Mouse (Mus musculus): Measurements from ENCODE around the gene Upp2.

The Upp2 gene

DNA sequence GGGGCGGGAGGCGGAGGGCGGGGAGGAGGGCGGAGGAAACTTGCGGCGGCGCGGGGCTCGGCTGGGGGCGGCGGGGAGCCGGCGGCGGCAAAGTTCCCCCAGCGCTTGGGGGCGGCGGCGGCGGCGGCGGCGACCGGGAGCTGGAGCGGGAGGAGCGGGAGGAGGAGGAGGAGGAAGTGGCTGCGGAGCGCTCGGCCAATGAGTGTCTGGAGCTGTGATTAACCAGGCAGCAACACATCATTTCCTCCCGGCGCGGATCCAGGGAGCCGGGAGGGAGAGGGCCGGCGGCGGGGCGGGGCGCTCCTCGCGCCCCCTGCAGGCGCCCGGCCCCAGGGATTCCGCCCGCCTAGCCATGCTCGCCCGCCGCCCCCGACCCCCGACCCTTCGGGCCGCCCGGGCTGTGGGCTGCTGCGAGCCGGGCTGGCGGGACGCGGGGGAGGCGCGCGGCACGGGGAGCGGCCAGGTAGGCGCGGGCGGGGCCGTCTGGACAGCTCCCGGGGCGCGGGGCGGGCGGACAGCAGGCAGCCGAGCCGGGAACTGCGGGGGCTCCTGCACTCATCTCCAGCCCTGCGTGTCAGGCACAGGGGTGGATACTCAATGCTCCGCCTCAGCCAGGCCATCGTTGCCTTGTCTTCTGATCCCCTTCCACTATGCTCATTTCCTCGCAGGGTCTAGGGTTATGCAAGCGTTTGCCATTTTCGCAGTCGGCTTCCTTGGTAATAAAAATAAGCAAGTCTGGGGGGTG, at the start of gene Upp2, which contains the start of gene Acvr1:
Gene Upp2, plus strand, starts transcription at position 233 of the 745 bp plus-strand sequence.
Gene Acvr1, minus strand, starts transcription at position 92 of the 745 bp plus-strand sequence.
- peak; percentile 93 for DNase-seq

DNA sequence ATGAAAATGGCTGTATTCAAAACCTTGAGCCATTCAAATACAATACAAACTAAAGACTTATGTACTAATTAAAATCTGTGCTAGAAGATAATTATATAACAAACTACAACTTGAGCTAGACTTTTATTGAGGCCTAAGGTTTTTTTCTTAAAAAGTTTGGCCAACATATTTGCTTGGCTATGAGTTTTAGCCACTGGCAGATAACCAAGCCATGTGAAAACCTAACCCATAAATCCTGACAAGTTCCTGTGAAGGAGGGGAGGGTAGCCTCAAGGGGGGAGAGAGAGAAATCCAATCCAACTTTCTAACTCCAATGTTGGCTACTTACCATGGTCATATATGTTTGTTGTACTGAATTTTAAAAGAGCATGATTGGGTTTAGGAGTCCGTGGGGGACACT, 48.6 kb upstream of the Upp2 start:
- no peak for DNase-seq

DNA sequence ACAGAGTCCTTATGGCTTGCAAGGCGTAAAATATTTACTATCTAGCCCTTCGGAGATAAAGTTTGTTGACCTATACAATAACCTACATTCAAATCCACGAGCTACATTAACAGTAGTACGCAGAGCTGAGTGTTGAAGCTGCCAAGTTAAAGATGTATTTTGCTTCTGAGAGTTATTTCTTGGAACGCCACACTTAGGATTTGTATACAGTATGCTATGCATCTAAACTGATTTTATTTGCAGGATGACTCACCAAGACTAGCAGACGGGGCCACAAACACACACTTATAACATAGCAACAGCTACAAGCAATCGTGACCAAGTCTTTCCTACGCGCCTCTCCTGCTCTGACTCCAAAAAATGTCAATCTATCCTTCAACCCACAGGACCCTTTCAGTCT, 46.4 kb upstream of the Upp2 start:
- DNase-seq: no peak

- peak; percentile 26 to 58 for DNase-seq
Measured at GRCm38 (mm10) chr2:58521621-58522020, 45.5 kb upstream of the Upp2 start.

GRCm38 (mm10) chr2:58523097-58523496, 44.0 kb upstream of the Upp2 start:
- DNase-seq: no peak

DNA sequence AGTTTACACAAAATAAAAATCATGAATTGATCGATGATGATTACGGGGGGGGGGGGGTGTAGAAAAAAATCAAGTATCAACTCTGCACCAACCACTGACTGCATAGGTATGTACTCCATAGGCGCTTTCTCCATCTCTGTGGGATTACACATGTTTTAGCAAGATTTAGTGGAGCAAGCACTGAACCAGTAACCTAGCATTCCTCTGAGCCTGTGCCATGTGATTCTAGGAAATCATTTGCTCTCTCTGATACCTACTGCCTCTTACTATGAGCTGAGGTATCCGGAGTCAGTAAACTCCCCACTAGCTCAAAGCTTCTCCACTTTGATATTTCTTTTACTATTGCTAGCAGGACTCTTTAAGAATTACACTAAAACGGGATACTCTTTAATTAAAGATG, 43.2 kb upstream of the Upp2 start:
- DNase-seq: no peak

DNA sequence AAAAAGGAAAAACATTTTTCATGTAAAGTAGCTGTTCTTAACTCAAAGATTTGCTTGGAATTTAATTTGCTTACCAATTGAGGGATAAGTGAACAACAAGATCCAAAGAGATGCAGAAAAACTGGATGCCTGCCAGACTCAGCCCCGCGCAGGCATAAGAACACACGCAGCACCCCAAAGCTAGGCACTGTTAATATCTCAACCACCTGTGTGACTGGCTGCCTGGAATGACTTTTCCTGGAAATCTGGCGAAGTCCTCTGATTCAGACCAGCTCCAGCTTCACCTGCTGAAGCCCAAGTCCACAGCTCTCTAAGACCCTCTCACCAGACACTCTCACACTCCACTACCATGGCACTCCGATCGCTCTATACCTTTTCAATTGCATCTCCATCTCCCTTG, 42.7 kb upstream of the Upp2 start:
- peak in 1 of 2 experiments; percentile 34 for DNase-seq

- peak; percentile 44 to 51 for DNase-seq
Measured at GRCm38 (mm10) chr2:58527786-58528185, 39.3 kb upstream of the Upp2 start.

DNA sequence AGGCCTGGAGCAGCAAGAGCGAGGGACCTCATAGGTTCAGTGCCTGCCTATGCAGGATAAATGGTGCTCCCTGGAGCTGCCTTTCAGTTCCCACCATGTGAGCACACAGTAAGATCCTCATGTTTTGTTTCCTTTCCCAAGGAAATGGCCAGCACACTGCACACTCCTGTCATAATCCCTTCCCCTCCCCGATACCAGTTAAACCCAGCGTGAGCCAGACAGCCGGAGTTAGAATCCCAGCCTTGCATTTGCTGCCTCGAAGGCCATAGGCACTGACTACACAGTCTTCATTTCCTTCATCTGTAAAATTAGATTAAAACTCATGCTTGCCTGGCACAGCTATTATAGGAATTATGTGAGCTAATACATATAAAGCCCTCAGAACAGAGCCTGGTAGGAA, 37.7 kb upstream of the Upp2 start:
- DNase-seq: no peak

DNA sequence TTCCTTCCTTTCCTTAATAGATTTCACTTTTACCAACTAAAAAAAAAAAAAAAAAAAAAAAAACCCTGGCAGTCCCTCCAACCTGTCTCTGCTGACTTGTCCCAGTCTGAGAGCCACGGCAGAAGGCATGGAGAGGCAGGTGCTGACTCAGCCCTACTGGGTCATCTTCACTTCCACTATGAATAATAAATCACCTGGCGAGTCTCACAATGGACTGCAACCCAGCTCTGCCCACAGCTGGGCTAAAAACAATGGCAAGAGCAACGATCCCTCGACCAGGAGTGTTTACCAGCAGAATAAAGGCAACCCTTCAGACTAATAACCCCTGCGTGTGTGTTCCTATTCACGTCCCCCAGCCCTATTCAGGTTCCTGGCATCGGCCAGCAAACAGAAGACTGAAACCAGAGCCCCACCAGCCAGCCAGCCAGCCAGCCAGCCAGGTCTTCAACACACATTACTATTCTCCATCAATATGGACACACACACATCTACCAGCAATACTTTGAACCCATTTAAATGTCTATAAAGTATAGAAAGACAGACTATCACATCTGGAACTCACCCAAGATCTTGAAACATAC, 37.1 kb upstream of the Upp2 start:
- DNase-seq: peak; percentile 26 to 44

DNA sequence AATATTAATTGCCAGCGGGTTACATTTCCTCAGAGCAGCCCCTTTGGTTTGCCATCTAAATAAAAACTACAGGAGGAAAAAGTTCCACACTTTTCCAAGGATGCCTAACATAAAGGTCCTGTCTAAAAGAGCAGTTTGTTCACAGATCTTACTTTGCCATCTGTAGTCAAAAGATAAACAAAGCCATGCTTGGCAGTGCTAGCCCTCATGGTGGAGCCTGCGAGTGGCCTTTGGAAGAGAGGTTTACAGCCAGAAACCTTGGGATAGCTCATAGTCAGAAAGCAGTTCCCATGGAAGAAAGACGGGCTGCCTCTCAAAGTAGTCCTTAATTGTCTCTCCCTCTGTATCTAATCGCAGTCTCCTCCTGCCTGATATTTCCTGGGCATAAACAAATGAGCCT, 36.6 kb upstream of the Upp2 start:
- no peak for DNase-seq

DNA sequence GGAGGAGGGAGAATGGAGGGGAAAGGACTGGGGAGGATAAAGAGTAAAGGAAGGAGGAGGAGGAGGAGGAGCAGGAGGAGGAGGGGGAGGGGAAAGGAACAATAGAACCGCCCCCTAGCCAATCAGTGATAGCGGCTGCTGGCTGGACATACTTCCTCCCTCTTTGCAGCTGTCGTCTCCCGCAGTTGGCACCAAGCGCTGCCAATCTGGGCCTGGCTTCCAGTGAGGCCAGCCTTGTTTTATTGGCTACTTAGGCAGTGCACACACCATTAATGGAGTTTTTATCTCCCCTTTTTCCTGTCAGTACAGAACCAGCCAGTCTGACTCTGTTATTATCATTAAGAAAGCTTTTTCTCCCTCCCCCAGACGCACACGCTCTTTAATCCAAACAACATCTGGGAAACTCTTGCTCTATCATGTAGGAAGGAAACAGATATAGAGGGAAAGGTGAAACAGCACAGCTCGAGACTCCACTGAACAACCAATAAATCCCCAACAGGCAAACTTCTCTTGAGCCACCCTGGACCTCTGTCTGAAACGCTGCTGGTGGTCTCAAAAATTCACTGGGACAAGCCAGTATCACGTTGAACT, 34.7 kb upstream of the Upp2 start:
- peak; percentile 68 to 77 for DNase-seq

DNA sequence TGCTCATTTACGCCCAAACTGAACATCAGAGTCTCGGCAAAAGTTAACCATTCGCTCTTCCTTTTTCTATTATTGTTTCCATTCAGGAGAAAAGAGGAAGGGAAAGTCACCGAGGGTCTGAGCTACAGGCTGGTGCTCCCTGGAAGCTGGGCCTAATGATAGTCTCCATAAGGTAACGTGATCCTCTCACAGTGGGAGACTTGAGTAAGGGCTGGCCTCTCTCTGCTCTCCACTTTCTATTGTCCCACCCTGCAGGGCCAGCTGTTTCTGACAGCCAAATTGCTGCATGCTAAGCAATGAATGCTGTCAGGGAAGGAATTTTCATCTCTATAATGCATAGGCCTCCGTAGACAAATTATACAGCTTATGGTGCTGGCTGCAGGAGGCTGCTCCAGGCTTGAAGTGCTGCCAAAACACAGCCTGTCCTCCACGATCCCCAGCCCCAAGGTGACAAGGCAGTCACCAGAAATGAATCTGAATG, 33.5 kb upstream of the Upp2 start:
- DNase-seq: peak; percentile 52 to 70

GRCm38 (mm10) chr2:58534379-58534778, 32.7 kb upstream of the Upp2 start:
- no peak for DNase-seq

DNA sequence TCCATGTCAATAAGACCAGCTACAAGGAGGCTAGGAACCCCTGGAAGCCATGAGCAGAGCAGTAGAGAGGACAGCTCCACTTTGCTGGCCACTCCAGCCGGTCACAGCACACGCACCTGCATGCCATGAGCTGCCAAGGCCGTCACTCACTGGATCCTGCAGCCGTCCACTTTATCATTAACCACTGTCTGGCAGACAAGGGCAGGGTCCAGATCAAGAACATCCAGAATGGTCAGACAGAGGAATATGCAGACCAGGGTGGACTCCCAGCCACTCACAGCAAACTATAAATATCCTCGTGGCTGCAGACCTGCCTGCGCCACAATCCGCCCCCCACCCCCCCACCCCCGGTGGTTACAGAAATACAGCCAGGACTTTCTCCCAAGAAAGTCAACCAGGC, 31.9 kb upstream of the Upp2 start:
- no peak for DNase-seq

- no peak for DNase-seq
Measured at GRCm38 (mm10) chr2:58536796-58537195, 30.3 kb upstream of the Upp2 start.

- no peak for DNase-seq
Measured at GRCm38 (mm10) chr2:58538196-58538595, 28.9 kb upstream of the Upp2 start.

GRCm38 (mm10) chr2:58543252-58543651, 23.8 kb upstream of the Upp2 start:
- no peak for DNase-seq

GRCm38 (mm10) chr2:58544368-58544767, 22.7 kb upstream of the Upp2 start:
- DNase-seq: no peak

- DNase-seq: no peak
Measured at GRCm38 (mm10) chr2:58546264-58546663, 20.8 kb upstream of the Upp2 start.

DNA sequence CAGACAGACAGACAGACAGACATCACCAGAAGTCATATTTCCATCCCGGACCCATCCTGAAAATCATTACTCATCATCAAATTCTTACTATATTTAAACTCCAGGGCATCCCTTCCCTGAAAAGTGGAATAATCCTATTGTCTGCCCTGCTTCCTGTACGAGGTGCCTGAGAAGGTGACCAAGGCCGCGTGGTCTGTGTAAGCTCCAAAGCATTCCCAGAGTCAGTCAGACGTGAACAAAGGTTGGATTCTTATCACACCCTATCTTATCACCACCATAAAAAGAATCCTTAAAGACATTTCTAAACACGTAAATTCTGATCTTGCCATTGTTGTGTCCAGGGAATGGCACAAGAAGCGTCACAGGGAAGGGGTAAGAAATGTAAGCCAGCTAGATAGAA, 18.2 kb upstream of the Upp2 start:
- no peak for DNase-seq

DNA sequence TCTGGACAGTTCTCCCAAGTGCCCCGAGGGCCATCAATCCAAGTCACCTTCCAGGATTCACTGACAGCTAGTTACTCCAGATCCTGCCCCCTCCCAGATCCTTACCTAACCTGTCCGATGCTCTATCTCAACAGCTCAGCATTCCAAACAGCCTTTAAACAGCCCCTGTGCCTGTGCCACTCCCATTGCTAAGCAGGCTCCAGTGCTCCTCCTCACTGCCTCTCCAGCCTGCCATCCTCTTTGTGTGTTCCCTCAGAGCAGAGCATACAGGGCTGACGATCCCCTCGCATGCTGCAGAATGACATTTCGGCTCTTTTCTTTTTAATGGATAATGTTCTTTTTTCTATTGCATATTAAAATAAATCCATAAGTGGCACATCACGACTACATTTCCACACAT, 17.1 kb upstream of the Upp2 start:
- no peak for DNase-seq

GRCm38 (mm10) chr2:58550488-58550887, 16.6 kb upstream of the Upp2 start:
- DNase-seq: no peak

- DNase-seq: no peak
Measured at GRCm38 (mm10) chr2:58551866-58552265, 15.2 kb upstream of the Upp2 start.

Measured in cerebellum, postnatal 14 days (tissue).